Mouse (Mus musculus) G1E (cell line): ENCODE measurements around the gene Arid3b. TPM values are rescaled to one million over a fixed set of nuclear protein-coding genes. Genes with fewer than 3 reads are reported as not detected.
"Not testable (repeated sequence)": the region's sequence is repeated elsewhere in the genome, so short reads cannot be mapped to it uniquely, and the experiment has no call there.

Experiments used
- ATAC-seq: 2 replicates; pipeline ENCODE4 v1.8.0; 2016; ENCODE audit warnings: mild to moderate bottlenecking; ENCODE audit not compliant: insufficient number of reproducible peaks, poor library complexity, low FRiP score, severe bottlenecking; ENCODE audit errors: extremely low read depth
- DNase-seq: peaks from one replicate; pipeline ENCODE4 v3.0.0; 2012; ENCODE audit warnings: low spot score
- H3K27me3 ChIP-seq: 2 replicates; pipeline ENCODE4 v1.6.1; 2012; ENCODE audit warnings: mild to moderate bottlenecking, low read length, inconsistent platforms; ENCODE audit not compliant: insufficient read depth
- H3K36me3 ChIP-seq: replicated peaks from 2 replicates; pipeline ENCODE3; 2012; ENCODE audit warnings: mild to moderate bottlenecking, inconsistent platforms
- H3K4me1 ChIP-seq: 2 replicates; pipeline ENCODE4 v1.6.1; 2012; ENCODE audit warnings: low read depth, low read length, inconsistent platforms, mixed read lengths; ENCODE audit not compliant: insufficient read depth
- H3K4me3 ChIP-seq: 2 replicates; pipeline ENCODE4 v1.5.1; 2012; ENCODE audit warnings: low read depth, mild to moderate bottlenecking, inconsistent platforms, low read length, moderate library complexity, mixed read lengths
- H3K9me3 ChIP-seq: replicated peaks from 2 replicates; pipeline ENCODE4 v1.6.1; 2012; ENCODE audit warnings: inconsistent platforms
- CTCF ChIP-seq: IDR thresholded peaks from 2 replicates; pipeline ENCODE4 v1.5.1; 2012; ENCODE audit warnings: low read depth, low read length, inconsistent platforms, mixed read lengths
- GATA1 ChIP-seq: IDR thresholded peaks from 2 replicates; pipeline ENCODE4 v1.6.1; 2012; ENCODE audit warnings: borderline replicate concordance, low read length, inconsistent platforms, mixed read lengths
- GATA2 ChIP-seq: IDR thresholded peaks from 2 replicates; pipeline ENCODE4 v1.6.1; 2012; ENCODE audit warnings: low read depth, low read length, inconsistent platforms, borderline replicate concordance
- POLR2AphosphoS5 ChIP-seq: IDR thresholded peaks from 2 replicates; pipeline ENCODE4 v1.6.1; 2012; ENCODE audit warnings: low read depth, low read length, inconsistent platforms; ENCODE audit not compliant: insufficient replicate concordance
- TAL1 ChIP-seq: conservative IDR thresholded peaks from 2 replicates; pipeline ENCODE4 v1.6.1; 2012; ENCODE audit warnings: low read depth, low read length, inconsistent platforms, mixed read lengths
- polyA plus RNA-seq: library from polyadenylated mRNA; stranded (reverse); fragments of >175 nt; gene quantifications from 2 replicates; pipeline ENCODE4 v1.2.3, GENCODE M21; 2012
- total RNA-seq, 2 experiments: library from RNA; stranded (forward) in 1 of 2; stranded (reverse) in 1 of 2; fragments of 200-1000 nt in 1 of 2; fragments of >200 nt in 1 of 2; fragmentation: Nextera tagmentation in 1 of 2; gene quantifications; 2 replicates each; pipeline ENCODE4 v1.2.3; 2014 to 2017

The Arid3b gene
- total RNA-seq (2014; fragmentation: Nextera tagmentation) (16.7 and 19.5 TPM in 2 replicates), total RNA-seq (2017) (6.1 and 7.2 TPM in 2 replicates), polyA plus RNA-seq (4.0 and 7.4 TPM in 2 replicates)

- Histone ChIP-seq H3K9me3 (no peaks in the 10 kb centered on the region), H3K36me3 (peaks cover 11% of the 10 kb centered on the region), H3K27me3 (no peaks in the 10 kb centered on the region), H3K4me1 (peaks cover 54% of the 10 kb centered on the region), H3K4me3 (peak within 1 kb of the TSS; percentile 83)
- DNase-seq, result peak; percentile 97
- TF ChIP-seq TAL1 (no peak), CTCF (no peak)
- peak; percentile 98 for ATAC-seq
These were observed at the start of gene Arid3b for GRCm38 (mm10) chr9:57836581-57837170. Gene Arid3b, minus strand, starts transcription at chr9:57836793.

- Histone ChIP-seq H3K4me1 (no peaks in the 10 kb centered on the region), H3K4me3 (no peak overlapping the region), H3K27me3 (peaks cover 17% of the 10 kb centered on the region), H3K36me3 (no peaks in the 10 kb centered on the region), H3K9me3 (no peaks in the 10 kb centered on the region)
- TF ChIP-seq POLR2AphosphoS5, result no peak
- no peak for TF ChIP-seq CTCF
- TF ChIP-seq GATA1, result no peak
- no peak for TF ChIP-seq GATA2
- no peak for TF ChIP-seq TAL1
- DNase-seq (no peak), ATAC-seq (no peak)
These were observed 46.8 kb upstream of the Arid3b start for GRCm38 (mm10) chr9:57883413-57883812.

- not testable (repeated sequence) for ATAC-seq, H3K9me3 ChIP-seq, H3K4me1 ChIP-seq, DNase-seq, H3K36me3 ChIP-seq, H3K4me3 ChIP-seq
- H3K27me3 ChIP-seq, result peaks cover 24% of the 10 kb centered on the region
These were observed 45.2 kb upstream of the Arid3b start for GRCm38 (mm10) chr9:57881781-57882180.

GRCm38 (mm10) chr9:57880278-57880677, 43.7 kb upstream of the Arid3b start:
- TF ChIP-seq POLR2AphosphoS5 (no peak), CTCF (no peak), TAL1 (no peak), GATA2 (no peak)
- H3K4me1 ChIP-seq, result no peaks in the 10 kb centered on the region
- ATAC-seq, result no peak
- no peaks in the 10 kb centered on the region for H3K9me3 ChIP-seq
- peaks cover 33% of the 10 kb centered on the region for H3K27me3 ChIP-seq
- H3K36me3 ChIP-seq, result no peaks in the 10 kb centered on the region
- no peak overlapping the region for H3K4me3 ChIP-seq
- no peak for DNase-seq

- ATAC-seq (no peak), DNase-seq (no peak)
- Histone ChIP-seq H3K36me3 (no peaks in the 10 kb centered on the region), H3K9me3 (no peaks in the 10 kb centered on the region), H3K4me3 (no peak overlapping the region), H3K4me1 (no peaks in the 10 kb centered on the region), H3K27me3 (peaks cover 29% of the 10 kb centered on the region)
- no peak for TF ChIP-seq POLR2AphosphoS5
- no peak for TF ChIP-seq TAL1
- TF ChIP-seq GATA2, result no peak
- no peak for TF ChIP-seq CTCF
These were observed 42.6 kb upstream of the Arid3b start for GRCm38 (mm10) chr9:57879213-57879612.

- ATAC-seq (no peak), DNase-seq (no peak)
- TF ChIP-seq GATA1 (no peak), TAL1 (no peak), CTCF (no peak), POLR2AphosphoS5 (no peak), GATA2 (no peak)
- Histone ChIP-seq H3K36me3 (no peaks in the 10 kb centered on the region), H3K4me3 (no peak overlapping the region), H3K4me1 (peaks cover 7% of the 10 kb centered on the region; the same call in 1 of the 2 replicates), H3K9me3 (no peaks in the 10 kb centered on the region), H3K27me3 (peaks cover 40% of the 10 kb centered on the region)
These were observed 38.4 kb upstream of the Arid3b start for GRCm38 (mm10) chr9:57874994-57875393.

GRCm38 (mm10) chr9:57874134-57874533, 37.5 kb upstream of the Arid3b start:
- no peak for TF ChIP-seq GATA2
- no peak for TF ChIP-seq TAL1
- TF ChIP-seq GATA1, result no peak
- TF ChIP-seq POLR2AphosphoS5, result no peak
- no peak for TF ChIP-seq CTCF
- no peaks in the 10 kb centered on the region for H3K9me3 ChIP-seq
- H3K36me3 ChIP-seq, result no peaks in the 10 kb centered on the region
- DNase-seq (peak; percentile 5), ATAC-seq (no peak)
- no peak overlapping the region for H3K4me3 ChIP-seq
- peaks cover 39% of the 10 kb centered on the region for H3K27me3 ChIP-seq
- H3K4me1 ChIP-seq, result peaks cover 7% of the 10 kb centered on the region; the same call in 1 of the 2 replicates
